Mouse (Mus musculus) CH12.LX (cell line): Measurements from ENCODE around the gene 2300009A05Rik.

Experiments used
- CTCF ChIP-seq, 2 experiments: IDR thresholded peaks in 1 of 2; conservative IDR thresholded peaks in 1 of 2; 2 replicates each; pipeline ENCODE4 v1.5.1; 2011 to 2012; ENCODE audit warnings: low read depth in 2 of 2, low read length in 2 of 2, improper control_type of control experiment in 1 of 2, inconsistent platforms in 1 of 2, mild to moderate bottlenecking in 1 of 2, moderate library complexity in 1 of 2
- E2F4 ChIP-seq: IDR thresholded peaks from 2 replicates; pipeline ENCODE4 v1.6.1; 2011; ENCODE audit warnings: low read depth, low read length, improper control_type of control experiment; ENCODE audit not compliant: insufficient replicate concordance
- ELF1 ChIP-seq: IDR thresholded peaks from 2 replicates; pipeline ENCODE4 v1.6.1; 2014; ENCODE audit warnings: low read depth, mild to moderate bottlenecking, inconsistent platforms, low read length, improper control_type of control experiment
- MYC ChIP-seq: IDR thresholded peaks from 2 replicates; pipeline ENCODE4 v1.6.1; 2011; ENCODE audit warnings: low read depth, mild to moderate bottlenecking, improper control_type of control experiment, low read length
- NRF1 ChIP-seq: IDR thresholded peaks from 2 replicates; pipeline ENCODE4 v1.6.1; 2014; ENCODE audit warnings: low read depth, mild to moderate bottlenecking, inconsistent platforms, low read length, improper control_type of control experiment, moderate library complexity
- POLR2A ChIP-seq: IDR thresholded peaks from 2 replicates; pipeline ENCODE4 v1.6.1; 2011; ENCODE audit warnings: low read depth, mild to moderate bottlenecking, improper control_type of control experiment, low read length
- ZC3H11A ChIP-seq: IDR thresholded peaks from 2 replicates; pipeline ENCODE4 v1.6.1; 2012; ENCODE audit warnings: low read depth, mild to moderate bottlenecking, inconsistent platforms, low read length, improper control_type of control experiment

GRCm38 (mm10) chr9:63349241-63349640 is 49.8 kb downstream of the 2300009A05Rik start:
- TF ChIP-seq E2F4 (no peak), CTCF (conservative IDR thresholded peaks at IDR 0.05 in 1 of 2, IDR thresholded peaks at IDR 0.05 in 1 of 2; ENCODE audit: low read depth in 2 of 2, low read length in 2 of 2) (no peak), POLR2A (no peak), MYC (no peak), ZC3H11A (no peak), NRF1 (no peak), ELF1 (no peak)
